ENCODE assay signal across 17 mouse cellular contexts in genomic region chr6:137060595-137060994, GRCm38 (mm10).
"Had no signal": no experiment of that assay in that cellular context is flagged by ENCODE, and none has a peak within 500 bp of the region (broad histone marks: within the 10 kb centered on the region; RNA-seq: fewer than 3 reads in every experiment).

No protein-coding gene starts in this region.

- H3K4me2 ChIP-seq: lung, embryonic 15.5 days; midbrain, embryonic 11.5 days; midbrain, embryonic 13.5 days; midbrain, embryonic 15.5 days; neural tube, embryonic 12.5 days; stomach, embryonic 15.5 days had no signal

- H3K27me3 ChIP-seq: lung, embryonic 15.5 days; megakaryocyte, embryonic 14.5 days; midbrain, embryonic 13.5 days; midbrain, embryonic 15.5 days; neural tube, embryonic 12.5 days; stomach, embryonic 15.5 days had no signal

- H3K36me3 ChIP-seq: lung, embryonic 15.5 days; midbrain, embryonic 13.5 days; midbrain, embryonic 15.5 days; neural tube, embryonic 12.5 days; stomach, embryonic 15.5 days had no signal

- ATAC-seq: lung, postnatal 0 days; midbrain, embryonic 13.5 days; midbrain, embryonic 15.5 days had no signal

- H3K4me1 ChIP-seq: lung, embryonic 15.5 days; megakaryocyte, embryonic 14.5 days; stomach, embryonic 15.5 days had no signal

- H3K9me3 ChIP-seq: lung, embryonic 15.5 days; midbrain, embryonic 13.5 days; midbrain, embryonic 15.5 days; neural tube, embryonic 12.5 days; stomach, embryonic 15.5 days had no signal

- H3K27ac ChIP-seq: lung, embryonic 15.5 days; macrophage; midbrain, embryonic 13.5 days; midbrain, embryonic 15.5 days; neural tube, embryonic 12.5 days; stomach, embryonic 15.5 days; stomach, postnatal 0 days had no signal

- DNase-seq: lung, adult 2 months; lung, postnatal 14 days; lung, postnatal 36 days; right cerebral cortex, postnatal 14 days; thymus, adult 2 months; thymus, postnatal 25 days; thymus, postnatal 4 days had no signal

- H3K9ac ChIP-seq: lung, embryonic 15.5 days; midbrain, embryonic 13.5 days; midbrain, embryonic 15.5 days; neural tube, embryonic 12.5 days; stomach, embryonic 15.5 days had no signal

- H3K4me3 ChIP-seq: lung, embryonic 15.5 days; megakaryocyte, embryonic 14.5 days; midbrain, embryonic 13.5 days; midbrain, embryonic 15.5 days; neural tube, embryonic 12.5 days; stomach, embryonic 15.5 days had no signal
